Mouse (Mus musculus): ENCODE measurements at regions not wholly inside any gene's neighbourhood (a gene's known extent, or its start where the extent isn't known, plus 50 kb on each side); places are given as distances from the start of the nearest gene placed in this dataset.

- no peak overlapping the region for H3K27ac ChIP-seq (replicated peaks in 1 of 2; ENCODE audit: control insufficient read depth in 1 of 2, insufficient read depth in 1 of 2, low read depth in 2 of 2, low read length in 2 of 2)
- no peaks in the 10 kb centered on the region for H3K9me3 ChIP-seq (ENCODE audit: control insufficient read depth, low read length)
- H3K36me3 ChIP-seq (ENCODE audit: control insufficient read depth, insufficient read depth, low read length), result no peaks in the 10 kb centered on the region
- no peak overlapping the region for H3K4me2 ChIP-seq (ENCODE audit: low read length)
- ATAC-seq (ENCODE audit: insufficient number of reproducible peaks, insufficient read depth, low FRiP score, low read depth), result no peak
- no peaks in the 10 kb centered on the region for H3K27me3 ChIP-seq (ENCODE audit: control insufficient read depth, insufficient read depth, low read length)
- no peak overlapping the region for H3K4me3 ChIP-seq (ENCODE audit: control insufficient read depth in 1 of 2, insufficient read depth in 1 of 2, low read depth in 1 of 2, low read length in 2 of 2)
- H3K4me1 ChIP-seq (ENCODE audit: control insufficient read depth in 2 of 2, insufficient read depth in 2 of 2, low read length in 2 of 2), result no peaks in the 10 kb centered on the region
- WGBS, result 68% methylated on average over 4 of the region's 4 CpGs
- no peak overlapping the region for H3K9ac ChIP-seq (ENCODE audit: low read length)
Measured at GRCm38 (mm10) chr7:129441085-129441617, 150.5 kb upstream of the Wdr11 start.

- Histone ChIP-seq H3K4me1 (ENCODE audit: control insufficient read depth in 2 of 2, insufficient read depth in 2 of 2, low read length in 2 of 2) (no peaks in the 10 kb centered on the region), H3K9me3 (ENCODE audit: control insufficient read depth, low read length) (no peaks in the 10 kb centered on the region), H3K4me2 (ENCODE audit: low read length) (no peak overlapping the region), H3K27me3 (ENCODE audit: control insufficient read depth, insufficient read depth, low read length) (no peaks in the 10 kb centered on the region), H3K27ac (replicated peaks in 1 of 2; ENCODE audit: control insufficient read depth in 1 of 2, insufficient read depth in 1 of 2, low read depth in 2 of 2, low read length in 2 of 2) (no peak overlapping the region), H3K9ac (ENCODE audit: low read length) (no peak overlapping the region), H3K4me3 (ENCODE audit: control insufficient read depth in 1 of 2, insufficient read depth in 1 of 2, low read depth in 1 of 2, low read length in 2 of 2) (no peak overlapping the region), H3K36me3 (ENCODE audit: control insufficient read depth, insufficient read depth, low read length) (no peaks in the 10 kb centered on the region)
- ATAC-seq (ENCODE audit: insufficient number of reproducible peaks, insufficient read depth, low FRiP score, low read depth), result no peak
- WGBS, result 10% methylated on average over 3 of the region's 3 CpGs
Measured at GRCm38 (mm10) chr7:129469496-129469895, 122.2 kb upstream of the Wdr11 start.

GRCm38 (mm10) chr7:129483736-129484135, 107.9 kb upstream of the Wdr11 start:
- H3K36me3 ChIP-seq (ENCODE audit: control insufficient read depth, insufficient read depth, low read length), result no peaks in the 10 kb centered on the region
- no peaks in the 10 kb centered on the region for H3K4me1 ChIP-seq (ENCODE audit: control insufficient read depth in 2 of 2, insufficient read depth in 2 of 2, low read length in 2 of 2)
- peaks cover 3% of the 10 kb centered on the region; the same call in 1 of the 2 replicates for H3K9me3 ChIP-seq (ENCODE audit: control insufficient read depth, low read length)
- H3K27me3 ChIP-seq (ENCODE audit: control insufficient read depth, insufficient read depth, low read length), result no peaks in the 10 kb centered on the region
- H3K4me2 ChIP-seq (ENCODE audit: low read length), result no peak overlapping the region
- H3K9ac ChIP-seq (ENCODE audit: low read length), result no peak overlapping the region
- H3K27ac ChIP-seq (replicated peaks in 1 of 2; ENCODE audit: control insufficient read depth in 1 of 2, insufficient read depth in 1 of 2, low read depth in 2 of 2, low read length in 2 of 2), result no peak overlapping the region
- WGBS, result 52% methylated on average over 5 of the region's 5 CpGs
- ATAC-seq (ENCODE audit: insufficient number of reproducible peaks, insufficient read depth, low FRiP score, low read depth), result no peak
- no peak overlapping the region for H3K4me3 ChIP-seq (ENCODE audit: control insufficient read depth in 1 of 2, insufficient read depth in 1 of 2, low read depth in 1 of 2, low read length in 2 of 2)

DNA sequence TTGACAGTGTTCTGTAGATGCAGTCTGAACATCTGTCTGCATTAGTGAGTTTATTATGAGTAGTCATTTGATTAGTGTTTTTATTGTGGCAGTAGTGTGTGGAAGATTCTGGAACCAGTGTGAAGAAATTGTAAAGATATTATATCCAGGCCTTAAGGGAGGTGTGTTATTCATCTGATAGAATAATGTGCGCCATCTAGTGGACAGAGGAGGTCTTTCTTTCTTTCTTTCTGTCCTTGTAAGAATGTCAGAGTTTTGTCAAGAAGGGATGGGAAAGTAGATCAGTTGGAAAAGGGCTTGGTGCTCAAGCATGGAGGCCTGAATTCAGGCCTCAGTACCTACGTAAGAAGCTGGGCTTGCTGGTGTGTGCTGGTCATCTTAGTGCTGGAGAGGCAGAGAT, 84.8 kb upstream of the Wdr11 start:
- no peaks in the 10 kb centered on the region for H3K36me3 ChIP-seq (ENCODE audit: control insufficient read depth, insufficient read depth, low read length)
- no peak overlapping the region for H3K4me3 ChIP-seq (ENCODE audit: control insufficient read depth in 1 of 2, insufficient read depth in 1 of 2, low read depth in 1 of 2, low read length in 2 of 2)
- no peak overlapping the region for H3K4me2 ChIP-seq (ENCODE audit: low read length)
- no peaks in the 10 kb centered on the region for H3K27me3 ChIP-seq (ENCODE audit: control insufficient read depth, insufficient read depth, low read length)
- no peak for ATAC-seq (ENCODE audit: insufficient number of reproducible peaks, insufficient read depth, low FRiP score, low read depth)
- no peaks in the 10 kb centered on the region for H3K9me3 ChIP-seq (ENCODE audit: control insufficient read depth, low read length)
- H3K9ac ChIP-seq (ENCODE audit: low read length), result no peak overlapping the region
- 30% methylated on average over 2 of the region's 2 CpGs for WGBS
- H3K4me1 ChIP-seq (ENCODE audit: control insufficient read depth in 2 of 2, insufficient read depth in 2 of 2, low read length in 2 of 2), result peaks cover 0 to 7% of the 10 kb centered on the region in 2 experiments; a peak in 2 of 4 replicates
- H3K27ac ChIP-seq (replicated peaks in 1 of 2; ENCODE audit: control insufficient read depth in 1 of 2, insufficient read depth in 1 of 2, low read depth in 2 of 2, low read length in 2 of 2), result no peak overlapping the region

DNA sequence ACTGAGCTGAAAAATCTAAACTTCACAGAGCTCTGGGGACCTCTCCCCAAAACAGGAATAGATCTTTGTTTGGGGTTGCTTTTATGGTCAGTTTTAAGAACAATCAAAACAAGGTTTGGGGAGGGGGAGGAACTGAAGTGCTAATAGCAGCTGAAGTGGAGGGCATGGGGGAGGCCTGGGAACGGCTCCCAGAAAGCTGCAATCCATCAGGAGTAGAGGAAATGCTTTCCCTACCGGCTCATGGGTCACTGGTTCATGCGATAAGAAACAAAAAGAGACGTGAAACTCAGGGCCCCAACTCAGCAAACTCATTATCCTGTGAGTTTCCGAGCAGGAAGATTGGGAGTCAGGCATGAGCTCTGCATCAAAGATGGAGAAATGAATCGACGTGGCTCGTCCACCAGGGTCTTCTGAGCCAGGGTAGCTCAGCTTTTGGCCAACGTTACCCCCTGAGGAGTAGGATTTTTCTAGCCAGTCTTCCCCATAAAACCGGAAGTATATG, 82.0 kb upstream of the Wdr11 start:
- Histone ChIP-seq H3K4me3 (ENCODE audit: control insufficient read depth in 1 of 2, insufficient read depth in 1 of 2, low read depth in 1 of 2, low read length in 2 of 2) (no peak overlapping the region), H3K9me3 (ENCODE audit: control insufficient read depth, low read length) (no peaks in the 10 kb centered on the region), H3K27ac (replicated peaks in 1 of 2; ENCODE audit: control insufficient read depth in 1 of 2, insufficient read depth in 1 of 2, low read depth in 2 of 2, low read length in 2 of 2) (peak overlapping the region; percentile 36 to 62), H3K4me1 (ENCODE audit: control insufficient read depth in 2 of 2, insufficient read depth in 2 of 2, low read length in 2 of 2) (peaks cover 0 to 10% of the 10 kb centered on the region in 2 experiments; a peak in 2 of 4 replicates), H3K36me3 (ENCODE audit: control insufficient read depth, insufficient read depth, low read length) (no peaks in the 10 kb centered on the region), H3K9ac (ENCODE audit: low read length) (no peak overlapping the region), H3K27me3 (ENCODE audit: control insufficient read depth, insufficient read depth, low read length) (no peaks in the 10 kb centered on the region), H3K4me2 (ENCODE audit: low read length) (no peak overlapping the region)
- WGBS, result 38% methylated on average over 10 of the region's 10 CpGs
- ATAC-seq (ENCODE audit: insufficient number of reproducible peaks, insufficient read depth, low FRiP score, low read depth), result no peak

DNA sequence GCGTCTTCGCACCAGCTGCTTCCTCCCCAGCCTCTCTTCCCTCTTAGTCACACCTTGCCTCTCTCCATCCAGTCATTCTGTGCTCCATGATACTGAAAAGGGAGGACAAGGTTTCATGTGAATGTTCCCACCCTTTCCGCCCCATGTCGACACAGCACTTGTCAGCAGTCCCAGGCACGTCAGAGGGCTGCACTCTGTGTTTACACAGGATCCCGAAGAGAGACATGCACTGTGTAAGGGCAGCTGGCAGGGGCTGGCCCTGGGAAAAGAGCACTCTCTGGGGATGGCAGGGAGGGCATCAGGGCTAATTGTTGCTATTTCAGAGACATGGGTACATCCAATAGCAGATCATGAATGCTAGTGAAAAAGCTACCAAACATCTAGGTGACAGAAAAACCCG, 77.0 kb upstream of the Wdr11 start:
- Histone ChIP-seq H3K36me3 (ENCODE audit: control insufficient read depth, insufficient read depth, low read length) (no peaks in the 10 kb centered on the region), H3K4me3 (ENCODE audit: control insufficient read depth in 1 of 2, insufficient read depth in 1 of 2, low read depth in 1 of 2, low read length in 2 of 2) (no peak overlapping the region), H3K9ac (ENCODE audit: low read length) (no peak overlapping the region), H3K4me2 (ENCODE audit: low read length) (no peak overlapping the region), H3K4me1 (ENCODE audit: control insufficient read depth in 2 of 2, insufficient read depth in 2 of 2, low read length in 2 of 2) (peaks cover 0 to 10% of the 10 kb centered on the region in 2 experiments; a peak in 2 of 4 replicates), H3K9me3 (ENCODE audit: control insufficient read depth, low read length) (peaks cover 3% of the 10 kb centered on the region; the same call in 1 of the 2 replicates), H3K27me3 (ENCODE audit: control insufficient read depth, insufficient read depth, low read length) (no peaks in the 10 kb centered on the region), H3K27ac (replicated peaks in 1 of 2; ENCODE audit: control insufficient read depth in 1 of 2, insufficient read depth in 1 of 2, low read depth in 2 of 2, low read length in 2 of 2) (0 out of 4 replicates have a peak overlapping the region, but pooled peaks of 1 of the 2 experiments have one; percentile 6)
- WGBS, result 31% methylated on average over 7 of the region's 7 CpGs
- ATAC-seq (ENCODE audit: insufficient number of reproducible peaks, insufficient read depth, low FRiP score, low read depth), result peak; percentile 85

GRCm38 (mm10) chr7:129524369-129524915, 67.2 kb upstream of the Wdr11 start:
- H3K27me3 ChIP-seq (ENCODE audit: control insufficient read depth, insufficient read depth, low read length), result no peaks in the 10 kb centered on the region
- no peak overlapping the region for H3K27ac ChIP-seq (replicated peaks in 1 of 2; ENCODE audit: control insufficient read depth in 1 of 2, insufficient read depth in 1 of 2, low read depth in 2 of 2, low read length in 2 of 2)
- H3K9ac ChIP-seq (ENCODE audit: low read length), result no peak overlapping the region
- no peak overlapping the region for H3K4me3 ChIP-seq (ENCODE audit: control insufficient read depth in 1 of 2, insufficient read depth in 1 of 2, low read depth in 1 of 2, low read length in 2 of 2)
- 65% methylated on average over 1 of the region's 1 CpGs for WGBS
- peak; percentile 43; the same call in 1 of the 2 replicates for ATAC-seq (ENCODE audit: insufficient number of reproducible peaks, insufficient read depth, low FRiP score, low read depth)
- no peaks in the 10 kb centered on the region for H3K4me1 ChIP-seq (ENCODE audit: control insufficient read depth in 2 of 2, insufficient read depth in 2 of 2, low read length in 2 of 2)
- no peaks in the 10 kb centered on the region for H3K36me3 ChIP-seq (ENCODE audit: control insufficient read depth, insufficient read depth, low read length)
- H3K9me3 ChIP-seq (ENCODE audit: control insufficient read depth, low read length), result peaks cover under 1% of the 10 kb centered on the region; the same call in 1 of the 2 replicates
- no peak overlapping the region for H3K4me2 ChIP-seq (ENCODE audit: low read length)

DNA sequence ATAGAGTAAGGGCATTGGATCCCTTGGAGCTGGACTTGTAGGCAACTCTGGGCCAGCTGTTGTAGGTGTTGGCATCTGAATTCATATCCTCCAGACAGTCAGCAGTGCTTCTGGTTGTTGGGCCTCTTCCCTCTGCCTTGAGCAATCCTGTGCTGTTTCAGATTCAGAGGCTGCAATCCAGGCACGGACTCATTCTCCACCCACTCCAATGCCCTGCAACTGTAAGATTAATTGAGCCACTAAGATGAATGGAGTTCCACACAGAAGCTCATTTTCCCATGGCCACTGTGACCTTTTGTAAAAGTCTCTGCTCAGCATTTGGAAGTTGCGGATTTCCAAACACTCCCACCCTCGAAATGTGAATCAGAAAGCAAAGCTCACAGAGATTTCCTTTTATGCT, 65.7 kb upstream of the Wdr11 start:
- WGBS, result 70% methylated on average over 3 of the region's 3 CpGs
- H3K9ac ChIP-seq (ENCODE audit: low read length), result no peak overlapping the region
- ATAC-seq (ENCODE audit: insufficient number of reproducible peaks, insufficient read depth, low FRiP score, low read depth), result no peak

More for the DNA sequence above, 65.7 kb upstream of the Wdr11 start:
- Histone ChIP-seq H3K27ac (replicated peaks in 1 of 2; ENCODE audit: control insufficient read depth in 1 of 2, insufficient read depth in 1 of 2, low read depth in 2 of 2, low read length in 2 of 2) (no peak overlapping the region), H3K4me3 (ENCODE audit: control insufficient read depth in 1 of 2, insufficient read depth in 1 of 2, low read depth in 1 of 2, low read length in 2 of 2) (no peak overlapping the region), H3K9me3 (ENCODE audit: control insufficient read depth, low read length) (no peaks in the 10 kb centered on the region), H3K4me2 (ENCODE audit: low read length) (no peak overlapping the region), H3K36me3 (ENCODE audit: control insufficient read depth, insufficient read depth, low read length) (no peaks in the 10 kb centered on the region), H3K4me1 (ENCODE audit: control insufficient read depth in 2 of 2, insufficient read depth in 2 of 2, low read length in 2 of 2) (no peaks in the 10 kb centered on the region), H3K27me3 (ENCODE audit: control insufficient read depth, insufficient read depth, low read length) (no peaks in the 10 kb centered on the region)

Data from heart, embryonic 14.5 days (tissue).